Mouse (Mus musculus): ENCODE measurements around the gene Alad. TPM values are rescaled to one million over a fixed set of nuclear protein-coding genes. Genes with fewer than 3 reads are reported as not detected.
A peak's percentile ranks its signal among the peaks of the same experiment; 100 is the strongest.
"Not testable (repeated sequence)": the region's sequence is repeated elsewhere in the genome, so short reads cannot be mapped to it uniquely, and the experiment has no call there.

The Alad gene
- polyA plus RNA-seq, 1 experiment from 2014 or later = 63.3 TPM

DNA sequence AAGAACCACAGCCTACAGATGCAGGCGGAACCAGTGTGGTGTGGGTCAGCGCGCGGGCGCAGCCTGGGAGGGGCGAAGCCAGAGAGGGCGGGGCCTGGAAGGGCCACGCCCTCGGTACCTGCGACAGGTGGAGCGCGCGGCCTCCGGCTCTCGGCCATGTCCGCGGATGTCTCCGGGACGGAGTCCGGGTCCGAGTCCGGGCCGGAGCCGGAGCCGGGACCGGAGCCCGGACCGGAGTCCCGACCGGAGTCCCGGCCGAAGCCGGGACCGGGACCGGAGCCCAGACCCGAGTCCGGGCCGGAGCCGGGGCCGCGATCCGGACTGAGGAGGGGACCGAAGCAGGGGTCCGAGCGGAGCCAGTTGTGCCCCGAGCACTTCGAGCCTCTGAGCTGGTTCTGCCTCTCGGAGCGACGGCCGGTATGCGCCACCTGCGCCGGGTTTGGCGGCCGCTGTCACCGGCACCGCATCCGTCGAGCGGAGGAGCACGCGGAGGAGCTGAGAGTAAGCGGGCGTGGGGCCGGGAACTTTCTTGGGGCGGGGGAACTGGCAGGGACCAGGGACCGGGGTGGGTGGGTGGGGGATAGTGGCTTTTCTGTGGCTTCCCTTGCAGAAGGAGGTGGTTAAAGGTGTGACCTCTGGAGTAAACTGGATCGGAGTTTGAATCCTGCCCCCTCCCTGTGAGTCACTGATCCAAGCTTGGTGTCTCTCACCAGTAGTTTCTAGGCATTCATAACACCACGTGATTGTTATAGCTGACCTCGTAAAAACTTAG is 39.6 kb downstream of the Alad start, which contains the start of gene Bspry:
TSS of gene Bspry (plus strand) at position 117 of the 772 bp plus-strand sequence.
- no peak within 1 kb of the TSS for H3K27ac ChIP-seq (replicated peaks)
- H3K4me3 ChIP-seq = peak within 1 kb of the TSS; percentile 41
- no peaks in the 10 kb centered on the region for H3K9me3 ChIP-seq
- H3K4me2 ChIP-seq (replicated peaks) = peak within 1 kb of the TSS; percentile 55
- peaks cover 9% of the 10 kb centered on the region for H3K4me1 ChIP-seq
- no peak within 1 kb of the TSS for H3K9ac ChIP-seq (replicated peaks)
- peaks cover 28% of the 10 kb centered on the region for H3K27me3 ChIP-seq
- H3K36me3 ChIP-seq = no peaks in the 10 kb centered on the region
- ATAC-seq (replicated peaks) = peak; percentile 74
- 2% methylated on average over 67 of the region's 71 CpGs for WGBS

DNA sequence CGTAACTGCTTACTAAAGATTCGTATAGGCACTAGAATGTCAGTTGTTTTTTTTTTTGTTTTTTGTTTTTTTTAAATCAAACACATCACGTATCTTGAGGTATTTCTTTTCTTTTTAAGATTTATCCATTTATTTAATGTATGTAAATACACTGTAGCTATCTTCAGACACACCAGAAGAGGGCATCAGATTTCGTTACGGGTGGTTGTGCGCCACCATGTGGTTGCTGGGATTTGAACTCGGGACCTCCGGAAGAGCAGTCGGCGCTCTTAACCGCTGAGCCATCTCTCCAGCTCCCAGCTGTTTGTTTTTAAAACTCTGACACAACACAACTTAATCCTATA is 40.2 kb downstream of the Alad start:
- peaks cover 28% of the 10 kb centered on the region for H3K27me3 ChIP-seq
- peak overlapping the region; percentile 41 for H3K4me3 ChIP-seq
- not testable (repeated sequence) for H3K4me1 ChIP-seq; H3K9ac ChIP-seq (replicated peaks); H3K27ac ChIP-seq (replicated peaks); H3K36me3 ChIP-seq; H3K9me3 ChIP-seq
- peak overlapping the region; percentile 55 for H3K4me2 ChIP-seq (replicated peaks)
- WGBS = 16% methylated on average over 11 of the region's 11 CpGs
- peak; percentile 18; the same call in 1 of the 2 replicates for ATAC-seq (replicated peaks)

DNA sequence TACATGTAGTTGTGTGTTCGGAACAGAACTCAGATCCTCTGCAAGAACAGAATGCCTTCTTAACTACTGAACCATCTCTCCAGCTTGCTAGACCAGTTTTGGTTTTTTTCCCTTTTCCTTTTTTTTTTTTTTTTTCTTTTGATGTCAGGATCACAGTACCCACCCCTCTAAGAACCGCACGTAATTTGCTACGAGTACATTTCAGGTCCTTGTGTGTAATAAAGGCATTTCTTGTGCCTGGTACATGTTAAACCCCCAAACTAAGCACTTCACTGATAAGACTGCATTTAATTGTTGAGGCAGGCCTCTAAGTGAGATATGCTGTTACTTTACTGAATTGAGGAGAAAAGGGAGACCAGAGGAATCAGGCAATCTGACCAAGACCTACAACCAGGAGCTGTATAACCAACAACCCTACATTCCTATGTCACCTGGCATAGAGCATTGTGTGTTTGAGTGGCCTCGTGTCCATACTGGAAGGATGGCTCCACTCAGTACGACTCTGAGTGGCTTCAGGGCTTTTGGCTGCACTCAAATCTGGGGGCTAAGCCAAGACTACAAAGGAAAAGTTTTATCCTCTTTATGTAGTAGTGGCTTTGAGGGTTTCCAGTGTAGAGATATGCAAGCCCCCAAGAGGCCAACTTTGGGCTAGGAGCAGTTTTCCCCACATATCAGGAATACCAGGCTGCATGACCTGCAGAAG is 42.0 kb downstream of the Alad start:
- Histone ChIP-seq H3K4me1 (peaks cover 9% of the 10 kb centered on the region), H3K27me3 (peaks cover 28% of the 10 kb centered on the region), H3K4me3 (no peak overlapping the region), H3K27ac (replicated peaks) (no peak overlapping the region), H3K9ac (replicated peaks) (no peak overlapping the region), H3K36me3 (no peaks in the 10 kb centered on the region), H3K4me2 (replicated peaks) (no peak overlapping the region), H3K9me3 (no peaks in the 10 kb centered on the region)
- WGBS = 80% methylated on average over 6 of the region's 6 CpGs
- no peak for ATAC-seq (replicated peaks)

DNA sequence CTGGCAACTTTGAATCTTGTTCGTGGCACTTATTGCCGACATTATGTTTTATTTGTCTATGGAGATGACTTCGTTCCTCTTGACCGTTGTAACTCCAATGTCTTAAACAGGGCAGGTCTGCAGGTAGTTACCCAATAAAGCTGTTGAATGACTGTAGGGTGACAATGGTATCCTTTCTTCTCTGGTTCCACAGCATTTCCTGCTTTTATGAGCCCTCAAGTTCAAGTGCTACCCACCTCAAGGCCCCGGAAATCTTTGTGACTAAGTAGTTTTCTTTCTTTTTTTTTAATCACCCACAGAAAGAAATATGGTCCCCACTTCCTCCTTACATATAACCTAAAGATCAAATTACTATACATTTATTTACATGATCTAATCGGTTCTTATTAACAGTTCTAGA is 43.9 kb downstream of the Alad start:
- Histone ChIP-seq H3K4me2 (replicated peaks) (no peak overlapping the region), H3K4me3 (no peak overlapping the region), H3K27ac (replicated peaks) (no peak overlapping the region), H3K27me3 (peaks cover 28% of the 10 kb centered on the region), H3K9me3 (no peaks in the 10 kb centered on the region), H3K4me1 (peaks cover 9% of the 10 kb centered on the region), H3K36me3 (no peaks in the 10 kb centered on the region), H3K9ac (replicated peaks) (no peak overlapping the region)
- no peak for ATAC-seq (replicated peaks)
- 94% methylated on average over 6 of the region's 6 CpGs for WGBS

DNA sequence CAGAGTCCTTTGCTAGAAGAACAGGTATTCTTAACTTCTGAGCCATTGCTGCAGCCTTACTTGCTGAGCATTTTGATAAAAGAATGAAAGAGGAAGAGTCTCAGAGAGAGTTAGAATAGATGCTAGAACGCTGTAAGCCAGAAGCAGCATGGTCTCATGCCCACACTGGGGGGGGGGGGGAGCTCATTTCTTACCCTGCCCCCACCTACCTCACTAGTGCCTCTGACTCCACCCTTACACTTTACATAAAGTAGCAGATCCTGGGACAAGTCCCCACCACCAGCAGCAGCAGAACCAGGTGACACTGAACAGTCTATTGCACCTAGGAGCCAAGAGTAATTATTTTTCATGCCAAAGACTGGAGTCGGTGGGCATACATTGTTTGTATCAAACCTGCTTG is 44.6 kb downstream of the Alad start:
- Histone ChIP-seq H3K4me3 (no peak overlapping the region), H3K9me3 (no peaks in the 10 kb centered on the region), H3K27ac (replicated peaks) (no peak overlapping the region), H3K27me3 (peaks cover 23% of the 10 kb centered on the region), H3K4me2 (replicated peaks) (no peak overlapping the region), H3K4me1 (peaks cover 12% of the 10 kb centered on the region), H3K36me3 (no peaks in the 10 kb centered on the region), H3K9ac (replicated peaks) (no peak overlapping the region)
- WGBS = 85% methylated on average over 2 of the region's 2 CpGs
- no peak for ATAC-seq (replicated peaks)

DNA sequence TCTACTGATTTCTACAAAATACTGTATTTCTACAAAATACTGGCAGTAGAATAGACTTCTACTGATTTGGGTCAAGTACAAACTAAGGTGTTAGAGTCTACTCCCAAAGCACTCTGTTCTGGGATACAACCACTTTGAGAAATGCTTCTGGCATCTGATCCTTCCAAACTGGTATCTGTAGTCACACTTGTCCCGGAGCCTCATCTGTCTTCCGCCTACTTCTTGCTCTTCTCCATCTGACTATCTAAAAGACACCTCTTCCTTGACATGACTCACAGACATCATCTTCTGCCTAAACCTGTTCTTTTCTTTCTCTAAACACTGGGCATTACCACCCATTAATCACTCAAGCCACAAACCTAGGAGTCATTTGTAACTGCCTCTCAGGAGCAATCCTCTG is 47.6 kb downstream of the Alad start:
- Histone ChIP-seq H3K27me3 (no peaks in the 10 kb centered on the region), H3K9me3 (no peaks in the 10 kb centered on the region)
- 94% methylated on average over 2 of the region's 2 CpGs for WGBS

DNA sequence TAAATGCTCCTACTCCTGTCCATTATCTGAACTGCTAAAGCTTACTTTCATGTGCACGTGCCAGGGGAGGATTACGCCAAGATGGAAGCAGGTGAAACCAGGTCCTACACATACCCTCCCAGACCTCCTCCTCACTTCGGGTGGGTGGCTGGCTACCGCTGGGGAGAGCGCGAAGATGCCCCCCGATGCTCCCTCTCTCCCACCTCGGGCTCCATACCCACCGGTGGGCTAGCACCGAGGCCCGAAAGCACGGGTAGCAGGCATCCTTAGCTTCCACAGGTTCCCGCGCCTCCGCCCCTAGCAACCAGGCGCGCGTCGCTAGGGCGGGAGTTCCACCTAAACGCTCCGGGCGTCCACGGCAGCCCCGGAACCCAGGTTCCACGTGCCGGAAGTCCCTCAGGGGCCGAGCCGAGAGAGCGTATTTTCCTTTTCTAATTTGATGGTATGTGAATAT is 49.1 kb downstream of the Alad start, which contains the start of gene Wdr31:
TSS of gene Wdr31 (minus strand) at position 299 of the 454 bp plus-strand sequence.
- Histone ChIP-seq H3K27me3 (no peaks in the 10 kb centered on the region), H3K4me2 (replicated peaks) (peak within 1 kb of the TSS; percentile 80), H3K9me3 (no peaks in the 10 kb centered on the region), H3K36me3 (no peaks in the 10 kb centered on the region), H3K27ac (replicated peaks) (peak within 1 kb of the TSS; percentile 55; the same call in 1 of the 2 replicates), H3K9ac (replicated peaks) (peak within 1 kb of the TSS; percentile 66), H3K4me1 (peaks cover 6% of the 10 kb centered on the region; the same call in 1 of the 2 replicates), H3K4me3 (peak within 1 kb of the TSS; percentile 80)
- ATAC-seq (replicated peaks) = peak; percentile 98
- 0% methylated on average over 30 of the region's 30 CpGs for WGBS

More for the DNA sequence above, 47.6 kb downstream of the Alad start:
- Histone ChIP-seq H3K4me3 (no peak overlapping the region), H3K9ac (replicated peaks) (no peak overlapping the region), H3K4me2 (replicated peaks) (no peak overlapping the region), H3K36me3 (no peaks in the 10 kb centered on the region), H3K4me1 (peaks cover 6% of the 10 kb centered on the region; the same call in 1 of the 2 replicates), H3K27ac (replicated peaks) (no peak overlapping the region)
- ATAC-seq (replicated peaks) = no peak

DNA sequence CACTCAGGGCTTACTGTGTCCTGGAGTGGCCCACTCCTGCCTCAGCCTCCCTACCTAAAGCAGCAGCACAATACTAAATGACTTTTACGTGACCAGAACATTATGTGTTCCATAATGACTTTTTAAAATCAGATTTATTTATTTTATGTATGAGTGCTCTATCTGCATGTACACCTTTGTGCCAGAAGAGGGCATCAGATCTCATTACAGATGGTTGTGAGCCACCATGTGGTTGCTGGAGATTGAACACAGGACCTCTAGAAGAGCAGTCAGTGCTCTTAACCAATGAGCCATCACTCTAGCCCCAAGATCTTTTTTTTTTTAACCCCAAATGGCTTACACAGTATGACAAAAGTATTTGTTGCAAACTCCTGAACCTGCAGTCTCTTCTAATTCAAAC is 51.6 kb downstream of the Alad start:
- no peak overlapping the region for H3K4me3 ChIP-seq

DNA sequence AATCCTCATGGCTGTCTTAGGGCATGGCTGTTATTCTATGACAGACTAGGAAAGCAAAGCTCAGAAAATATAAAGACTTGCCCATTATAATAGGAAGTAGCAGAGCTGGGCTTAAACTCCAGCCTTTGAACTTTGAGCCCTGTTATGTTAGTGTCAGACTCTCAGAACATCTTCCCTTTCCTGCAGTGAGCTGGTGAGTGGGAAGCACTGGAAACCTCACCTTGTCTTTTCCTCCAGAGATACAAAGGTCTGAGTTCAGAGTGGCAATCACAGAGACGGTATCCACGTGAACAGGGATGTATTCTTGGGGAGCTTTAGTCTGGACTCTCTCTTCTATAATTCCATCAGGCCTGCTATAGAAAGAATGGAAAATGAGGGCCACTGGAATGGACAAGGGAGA is 56.6 kb downstream of the Alad start:
- H3K27ac ChIP-seq (replicated peaks) = no peak overlapping the region
- H3K4me3 ChIP-seq = no peak overlapping the region
- ATAC-seq (replicated peaks) = no peak
- 87% methylated on average over 2 of the region's 2 CpGs for WGBS
- no peaks in the 10 kb centered on the region for H3K27me3 ChIP-seq
- peaks cover 5% of the 10 kb centered on the region for H3K4me1 ChIP-seq
- H3K9me3 ChIP-seq = no peaks in the 10 kb centered on the region
- no peak overlapping the region for H3K4me2 ChIP-seq (replicated peaks)
- H3K36me3 ChIP-seq = no peaks in the 10 kb centered on the region
- H3K9ac ChIP-seq (replicated peaks) = no peak overlapping the region

More for the DNA sequence above, 51.6 kb downstream of the Alad start:
- peaks cover 6% of the 10 kb centered on the region; the same call in 1 of the 2 replicates for H3K4me1 ChIP-seq
- no peak overlapping the region for H3K4me2 ChIP-seq (replicated peaks)
- no peaks in the 10 kb centered on the region for H3K27me3 ChIP-seq
- H3K27ac ChIP-seq (replicated peaks) = no peak overlapping the region
- H3K9me3 ChIP-seq = no peaks in the 10 kb centered on the region
- WGBS = 97% methylated on average over 1 of the region's 1 CpGs
- no peak overlapping the region for H3K9ac ChIP-seq (replicated peaks)
- no peaks in the 10 kb centered on the region for H3K36me3 ChIP-seq
- no peak for ATAC-seq (replicated peaks)

DNA sequence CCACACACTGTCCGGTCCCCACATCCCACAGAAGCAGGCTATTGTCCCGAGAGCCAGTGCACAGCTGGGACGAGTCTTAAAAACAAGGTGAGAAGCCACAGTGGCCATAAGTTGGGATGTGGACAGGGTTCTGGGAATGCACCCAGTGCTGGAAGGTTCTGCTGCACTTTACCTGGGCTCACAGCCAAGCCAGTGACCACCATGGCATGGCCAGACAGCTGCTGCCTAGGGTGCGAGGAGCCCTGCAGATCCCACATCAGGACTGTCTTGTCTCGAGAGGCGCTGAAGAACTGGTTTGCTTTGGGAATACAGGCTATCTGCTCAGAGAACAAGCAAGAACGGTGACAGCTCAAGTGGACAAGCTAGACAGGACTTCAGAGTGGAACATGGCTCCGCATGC is 59.4 kb downstream of the Alad start:
- Histone ChIP-seq H3K4me2 (replicated peaks) (no peak overlapping the region), H3K27ac (replicated peaks) (no peak overlapping the region), H3K9me3 (no peaks in the 10 kb centered on the region), H3K4me3 (no peak overlapping the region), H3K4me1 (peaks cover 5% of the 10 kb centered on the region), H3K27me3 (no peaks in the 10 kb centered on the region), H3K36me3 (no peaks in the 10 kb centered on the region), H3K9ac (replicated peaks) (no peak overlapping the region)
- no peak for ATAC-seq (replicated peaks)
- 91% methylated on average over 8 of the region's 8 CpGs for WGBS
